In genomic region chr10:81192270-81192967, GRCm38 (mm10) we compare ENCODE assay signal across 7 mouse cellular contexts. TPM values are rescaled to one million over a fixed set of nuclear protein-coding genes. Genes with fewer than 3 reads are reported as not detected.
DNase-seq lines count a peak whose midpoint lies in the region.

No protein-coding gene starts in this region.

- under 1% methylated on average over 91 of the region's 93 CpGs for WGBS in midbrain, embryonic 10.5 days

- peaks cover 39% of the 10 kb centered on the region for H3K4me1 ChIP-seq in midbrain, embryonic 10.5 days

- peak overlapping the region; percentile 77 for H3K4me3 ChIP-seq in midbrain, embryonic 10.5 days

- peaks cover 33% of the 10 kb centered on the region for H3K36me3 ChIP-seq in midbrain, embryonic 10.5 days

- H3K27me3 ChIP-seq in midbrain, embryonic 10.5 days (ENCODE audit: low read depth, poor library complexity, severe bottlenecking), result peaks cover 47% of the 10 kb centered on the region

- H3K9me3 ChIP-seq in midbrain, embryonic 10.5 days (replicated peaks), result no peaks in the 10 kb centered on the region

- intact Hi-C loops in left cerebral cortex, postnatal 4 days (cut with DNase I), result loop anchor here (10.0 kb wide), 2 partner anchors 152 to 272 kb away; partner anchors contain the start of gene Gipc3

- DNase-seq in adrenal gland, postnatal 10 days, result peak; percentile 89
- peak; percentile 90 for DNase-seq in embryo, embryonic 11 days
- peak; percentile 65 to 80 for DNase-seq in gastrocnemius, postnatal 4 days (ENCODE audit: low spot score in 2 of 2)
- peak; percentile 83 for DNase-seq in kidney, adult 11 months
- DNase-seq in left cerebral cortex, postnatal 4 days, result peak; percentile 81
- peak; percentile 79 for DNase-seq in midbrain, embryonic 10.5 days (ENCODE audit: low spot score)
- peak; percentile 74 for DNase-seq in spleen, adult 12 weeks (ENCODE audit: low spot score)

- H3K27ac ChIP-seq in midbrain, embryonic 10.5 days (replicated peaks), result peak overlapping the region; percentile 93

RNA-seq across cellular contexts. Expression of gene 4930442H23Rik, which starts 8.8 kb away (rescaled TPM):
- not detected for total RNA-seq in adrenal gland, postnatal 10 days (2021)
- not detected for total RNA-seq in gastrocnemius, postnatal 4 days (2021)
- not detected for total RNA-seq in left cerebral cortex, postnatal 4 days (2021)
- 0.09 TPM in 1 of 2 replicates, not detected in the other for polyA plus RNA-seq in midbrain, embryonic 10.5 days (2016; fragmentation: Nextera tagmentation; extraction: Ambion mirVana)

RNA-seq across cellular contexts. Expression of gene Nmrk2, which starts 9.4 kb away (rescaled TPM):
- 1 to 10 TPM in 1 of 2 experiments, under 1 TPM in 1; 0.15 to 4.9 TPM for total RNA-seq in adrenal gland, postnatal 10 days (2021)
- 1 to 10 TPM; 1.2 to 1.5 TPM for total RNA-seq in gastrocnemius, postnatal 4 days (2021)
- total RNA-seq in left cerebral cortex, postnatal 4 days (2021), result under 1 TPM in 1 of 2 experiments, not detected in 1; 0.44 TPM
- polyA plus RNA-seq in midbrain, embryonic 10.5 days (2016; fragmentation: Nextera tagmentation; extraction: Ambion mirVana), result not detected in 2 replicates

RNA-seq across cellular contexts. Expression of gene Dapk3, which starts 9.6 kb away (rescaled TPM):
- total RNA-seq in adrenal gland, postnatal 10 days (2021), result 10 to 100 TPM; 55.3 to 55.6 TPM
- 10 to 100 TPM; 40.2 to 41.4 TPM for total RNA-seq in gastrocnemius, postnatal 4 days (2021)
- total RNA-seq in left cerebral cortex, postnatal 4 days (2021), result 10 to 100 TPM; 62.7 to 62.9 TPM
- 52.7 and 53.3 TPM in 2 replicates for polyA plus RNA-seq in midbrain, embryonic 10.5 days (2016; fragmentation: Nextera tagmentation; extraction: Ambion mirVana)

RNA-seq across cellular contexts. Expression of gene Eef2, which starts 16.0 kb away (rescaled TPM):
- 1,000 to 10,000 TPM; 1,466 to 1,521 TPM for total RNA-seq in adrenal gland, postnatal 10 days (2021)
- total RNA-seq in gastrocnemius, postnatal 4 days (2021), result 1,000 to 10,000 TPM; 1,324 to 1,404 TPM
- total RNA-seq in left cerebral cortex, postnatal 4 days (2021), result 1,000 to 10,000 TPM; 1,312 to 1,322 TPM
- polyA plus RNA-seq in midbrain, embryonic 10.5 days (2016; fragmentation: Nextera tagmentation; extraction: Ambion mirVana), result 528 and 571 TPM in 2 replicates

RNA-seq across cellular contexts. Expression of gene Pias4, which starts 24.7 kb away (rescaled TPM):
- total RNA-seq in adrenal gland, postnatal 10 days (2021), result 10 to 100 TPM; 25.8 to 26.5 TPM
- total RNA-seq in gastrocnemius, postnatal 4 days (2021), result 10 to 100 TPM; 22.1 to 22.5 TPM
- 10 to 100 TPM; 29.6 to 30.4 TPM for total RNA-seq in left cerebral cortex, postnatal 4 days (2021)
- polyA plus RNA-seq in midbrain, embryonic 10.5 days (2016; fragmentation: Nextera tagmentation; extraction: Ambion mirVana), result 61.4 and 68.5 TPM in 2 replicates

Comparison
In these comparisons a context has a peak if more than half of its experiments do, and no peak if none do; other contexts are left out.
1. Peak in every context shown above with its lines: DNase-seq, H3K4me3 ChIP-seq and H3K27ac ChIP-seq.